Mouse (Mus musculus) kidney, embryonic 14.5 days (tissue): ENCODE results near the gene Ralgps2. TPM values are rescaled to one million over a fixed set of nuclear protein-coding genes. Genes with fewer than 3 reads are reported as not detected.

Experiments used
- ATAC-seq: fragments of 200-750 bp; cut with Nextera tagmentation; 2 replicates; pipeline ENCODE4 v1.8.0; 2017; ENCODE audit warnings: moderate number of reproducible peaks, mild to moderate bottlenecking, moderate TSS enrichment, moderate library complexity; ENCODE audit not compliant: low FRiP score, low TSS enrichment
- H3K27ac ChIP-seq: fragments of 300-500 bp; sonication (generic); 2 replicates; pipeline ENCODE4 v1.5.1; 2014; ENCODE audit warnings: low read depth, mild to moderate bottlenecking, low read length, moderate library complexity, mixed read lengths
- H3K27me3 ChIP-seq: fragments of 300-500 bp; sonication (generic); 2 replicates; pipeline ENCODE4 v1.6.1; 2014; ENCODE audit warnings: mild to moderate bottlenecking, low read length; ENCODE audit not compliant: control insufficient read depth, insufficient read depth
- H3K36me3 ChIP-seq: fragments of 300-500 bp; sonication (generic); 2 replicates; pipeline ENCODE4 v1.6.1; 2014; ENCODE audit warnings: low read length, mixed read lengths; ENCODE audit not compliant: control insufficient read depth, insufficient read depth
- H3K4me1 ChIP-seq: fragments of 300-500 bp; sonication (generic); 2 replicates; pipeline ENCODE4 v1.6.1; 2014; ENCODE audit warnings: low read length, mixed read lengths; ENCODE audit not compliant: control insufficient read depth, insufficient read depth
- H3K4me2 ChIP-seq: fragments of 300-500 bp; sonication (generic); replicated peaks from 2 replicates; pipeline ENCODE4 v1.6.1; 2014; ENCODE audit warnings: low read depth, mild to moderate bottlenecking, low read length
- H3K4me3 ChIP-seq: fragments of 300-500 bp; sonication (generic); 2 replicates; pipeline ENCODE4 v1.5.1; 2014; ENCODE audit warnings: mild to moderate bottlenecking, low read length
- H3K9ac ChIP-seq: fragments of 300-500 bp; sonication (generic); 2 replicates; pipeline ENCODE4 v1.6.1; 2014; ENCODE audit warnings: low read depth, mild to moderate bottlenecking, low read length, moderate library complexity
- H3K9me3 ChIP-seq: fragments of 300-500 bp; sonication (generic); 2 replicates; pipeline ENCODE4 v1.6.1; 2016; ENCODE audit warnings: low read length; ENCODE audit not compliant: control insufficient read depth
- WGBS: fragments of 180-500 bp; shearing (Covaris S2); extraction: QIAGEN DNeasy Blood & Tissue Kit; methylation state at CpG from one replicate; pipeline ENCODE4 v1.1.7; 2014; 5-methylcytosine and 5-hydroxymethylcytosine counted together
- polyA plus RNA-seq: library from polyadenylated mRNA; unstranded; fragments of >200 nt; fragmentation: Nextera tagmentation; extraction: Ambion mirVana; gene quantifications from 2 replicates; pipeline ENCODE4 v1.2.1, GENCODE M21; 2014

Ralgps2 gene
- polyA plus RNA-seq, 1 experiment from 2014 or later = 80.8 TPM

DNA sequence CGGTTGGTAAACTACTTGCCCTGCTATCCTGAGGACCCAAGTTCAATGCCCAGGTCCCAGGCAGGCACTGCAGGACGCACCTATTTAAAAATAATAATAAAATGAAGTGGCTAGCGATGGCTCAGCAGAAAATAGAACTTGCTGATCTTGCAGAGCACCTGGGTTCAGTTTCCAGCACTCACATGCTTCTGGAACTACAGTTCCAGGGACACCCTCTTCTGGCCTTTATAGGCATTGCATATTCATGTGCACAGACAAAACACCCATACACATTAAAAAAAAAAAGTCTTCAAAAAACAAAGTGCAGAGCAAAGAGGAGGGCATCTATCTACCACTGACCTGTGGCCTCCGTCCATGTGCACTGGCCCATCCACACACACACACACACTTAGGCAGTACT, 47.9 kb downstream of the Ralgps2 start:
- H3K9me3 ChIP-seq = no peaks in the 10 kb centered on the region
- no peak for ATAC-seq
- 93% methylated on average over 4 of the region's 4 CpGs for WGBS
- peaks cover 10% of the 10 kb centered on the region; the same call in 1 of the 2 replicates for H3K36me3 ChIP-seq
- H3K27ac ChIP-seq = no peak overlapping the region
- H3K9ac ChIP-seq = no peak overlapping the region
- no peaks in the 10 kb centered on the region for H3K27me3 ChIP-seq
- no peak overlapping the region for H3K4me3 ChIP-seq
- H3K4me2 ChIP-seq = no peak overlapping the region
- no peaks in the 10 kb centered on the region for H3K4me1 ChIP-seq

DNA sequence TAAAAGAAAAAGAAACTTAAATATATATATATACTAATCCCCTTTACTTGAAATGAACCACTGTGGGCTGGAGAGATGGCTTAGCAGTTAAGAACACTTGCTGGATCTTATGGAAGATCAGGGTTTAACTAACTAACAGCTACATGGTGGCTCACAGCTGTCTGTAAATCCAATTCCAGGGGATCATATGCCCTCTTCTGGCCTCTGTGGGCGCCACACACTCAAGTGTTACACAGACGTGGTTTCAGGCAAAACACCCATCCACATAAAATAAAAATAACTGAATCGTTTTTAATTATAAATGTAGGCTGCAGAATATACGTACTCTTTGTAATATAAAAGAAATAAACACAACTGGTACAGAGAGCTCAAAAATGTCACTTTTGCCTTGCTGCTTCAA, 50.6 kb downstream of the Ralgps2 start:
- Histone ChIP-seq H3K9me3 (no peaks in the 10 kb centered on the region), H3K4me1 (peaks cover 6% of the 10 kb centered on the region; the same call in 1 of the 2 replicates), H3K36me3 (peaks cover 13% of the 10 kb centered on the region; the same call in 1 of the 2 replicates), H3K27ac (no peak overlapping the region), H3K4me2 (no peak overlapping the region), H3K4me3 (no peak overlapping the region), H3K9ac (no peak overlapping the region), H3K27me3 (no peaks in the 10 kb centered on the region)
- ATAC-seq = no peak
- 90% methylated on average over 4 of the region's 4 CpGs for WGBS

DNA sequence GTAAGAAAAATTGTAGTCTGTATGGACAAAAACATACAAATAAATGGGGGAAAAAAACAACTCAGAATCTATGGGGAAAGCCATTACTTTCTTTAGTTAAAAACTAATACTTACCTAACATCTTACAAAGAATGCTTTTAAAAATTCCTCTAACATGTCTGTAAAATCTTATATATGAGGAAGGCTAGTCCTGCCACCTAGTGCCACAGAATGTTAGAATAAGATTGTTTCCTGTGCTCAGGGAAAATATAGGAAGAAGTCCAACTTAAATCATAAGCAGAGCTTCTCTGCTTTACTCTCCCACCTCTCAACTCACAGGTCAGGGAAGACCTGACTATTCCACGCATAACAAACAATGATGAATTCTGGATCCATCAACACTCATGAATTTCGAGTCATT, 53.5 kb downstream of the Ralgps2 start:
- peaks cover 6% of the 10 kb centered on the region; the same call in 1 of the 2 replicates for H3K4me1 ChIP-seq
- no peak for ATAC-seq
- no peak overlapping the region for H3K27ac ChIP-seq
- H3K4me3 ChIP-seq = no peak overlapping the region
- no peaks in the 10 kb centered on the region for H3K27me3 ChIP-seq
- H3K9me3 ChIP-seq = no peaks in the 10 kb centered on the region
- WGBS = 84% methylated on average over 2 of the region's 2 CpGs
- H3K9ac ChIP-seq = no peak overlapping the region
- peaks cover 19% of the 10 kb centered on the region; the same call in 1 of the 2 replicates for H3K36me3 ChIP-seq
- no peak overlapping the region for H3K4me2 ChIP-seq

DNA sequence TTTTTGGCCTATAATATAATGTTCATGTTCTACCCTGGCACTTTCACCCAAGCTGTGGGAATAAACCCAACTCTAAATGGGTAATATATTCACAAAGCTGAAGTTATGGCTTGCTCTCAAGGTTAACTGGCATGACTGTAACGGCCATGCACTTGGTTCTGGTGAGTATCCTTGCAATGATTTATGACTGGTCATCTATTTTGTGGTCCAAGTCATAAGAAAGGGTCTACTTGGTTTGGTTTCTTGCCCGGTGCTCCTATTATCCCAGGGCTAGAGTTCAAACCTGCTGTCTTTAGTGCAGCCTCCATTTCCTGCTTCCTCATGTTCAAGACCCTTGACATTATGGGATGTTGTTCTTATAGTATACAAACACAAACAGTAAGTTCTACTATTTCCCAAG, 54.6 kb downstream of the Ralgps2 start:
- H3K27me3 ChIP-seq = no peaks in the 10 kb centered on the region
- no peaks in the 10 kb centered on the region for H3K9me3 ChIP-seq
- WGBS = 13% methylated on average over 2 of the region's 2 CpGs
- H3K36me3 ChIP-seq = peaks cover 19% of the 10 kb centered on the region; the same call in 1 of the 2 replicates
- ATAC-seq = 0 out of 2 replicates have a peak, but pooled peaks have one; percentile 57
- peaks cover 6% of the 10 kb centered on the region; the same call in 1 of the 2 replicates for H3K4me1 ChIP-seq
- no peak overlapping the region for H3K4me3 ChIP-seq
- H3K27ac ChIP-seq = no peak overlapping the region
- no peak overlapping the region for H3K4me2 ChIP-seq
- H3K9ac ChIP-seq = no peak overlapping the region

DNA sequence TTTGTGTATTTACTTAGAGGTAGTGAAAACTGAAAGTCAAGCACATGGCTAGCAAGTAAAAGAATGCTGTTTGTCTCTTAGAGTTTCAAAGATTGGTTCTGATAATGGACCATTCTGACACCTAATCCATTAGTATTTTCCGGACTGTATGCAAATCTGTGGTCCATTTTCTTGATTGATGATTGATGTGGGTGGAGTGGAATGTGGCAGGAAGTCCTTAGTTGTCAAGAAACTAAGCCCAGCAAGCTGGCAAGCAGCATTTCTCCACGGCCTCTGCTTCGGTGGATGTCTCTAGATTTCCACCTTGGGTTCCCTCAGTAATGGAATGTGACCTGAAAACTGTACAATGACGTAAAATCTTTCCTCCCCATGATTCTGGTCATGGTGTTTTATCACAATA, 68.8 kb downstream of the Ralgps2 start:
- no peak overlapping the region for H3K27ac ChIP-seq
- H3K36me3 ChIP-seq = no peaks in the 10 kb centered on the region; the same call in none of the 2 replicates
- H3K4me1 ChIP-seq = no peaks in the 10 kb centered on the region
- no peaks in the 10 kb centered on the region for H3K9me3 ChIP-seq
- H3K4me2 ChIP-seq = no peak overlapping the region
- no peak overlapping the region for H3K9ac ChIP-seq
- H3K27me3 ChIP-seq = no peaks in the 10 kb centered on the region
- ATAC-seq = no peak
- H3K4me3 ChIP-seq = no peak overlapping the region
- 90% methylated on average over 4 of the region's 4 CpGs for WGBS

DNA sequence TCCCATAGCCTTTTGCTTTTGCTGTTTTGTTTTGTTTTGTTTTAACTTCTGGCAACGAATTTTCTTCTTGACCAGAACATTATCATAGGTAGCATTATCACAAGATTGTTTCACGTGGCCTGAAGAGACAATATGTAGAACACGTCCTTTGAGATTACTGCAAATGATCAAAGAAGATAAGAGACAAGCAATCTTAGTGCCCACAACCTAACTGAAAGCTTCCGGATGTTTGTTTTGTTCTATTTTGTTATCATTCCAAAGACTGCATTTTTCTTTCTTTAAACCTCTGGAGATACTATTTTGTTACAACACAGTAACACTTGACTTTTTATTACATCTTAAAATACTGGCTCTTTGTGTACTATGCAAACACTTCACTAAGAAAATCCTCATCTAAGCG, 69.4 kb downstream of the Ralgps2 start:
- H3K9me3 ChIP-seq = no peaks in the 10 kb centered on the region
- H3K27me3 ChIP-seq = no peaks in the 10 kb centered on the region
- H3K4me2 ChIP-seq = no peak overlapping the region
- H3K36me3 ChIP-seq = no peaks in the 10 kb centered on the region; the same call in none of the 2 replicates
- no peak overlapping the region for H3K27ac ChIP-seq
- no peak for ATAC-seq
- H3K4me1 ChIP-seq = no peaks in the 10 kb centered on the region
- H3K4me3 ChIP-seq = no peak overlapping the region
- H3K9ac ChIP-seq = no peak overlapping the region
- 88% methylated on average over 5 of the region's 5 CpGs for WGBS

DNA sequence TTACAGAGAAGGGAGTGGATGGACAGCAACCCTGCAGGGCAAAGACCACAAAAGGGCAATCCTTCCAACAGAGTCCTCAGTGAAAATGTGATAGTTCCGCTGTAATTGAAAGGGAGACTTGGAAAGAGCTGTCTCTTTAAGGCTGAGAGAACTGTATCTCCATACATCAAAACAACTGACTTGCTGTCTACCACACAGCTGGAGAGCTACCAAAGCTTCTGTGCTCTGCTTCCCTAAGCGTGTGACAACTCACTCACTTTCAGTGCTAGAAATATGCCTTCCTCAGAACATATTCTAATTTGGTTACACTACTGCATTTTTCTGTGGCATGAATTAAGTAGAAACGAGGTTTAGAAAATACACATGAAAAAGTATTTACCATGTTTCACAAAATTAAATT, 75.2 kb downstream of the Ralgps2 start:
- no peak for ATAC-seq
- no peak overlapping the region for H3K4me3 ChIP-seq
- H3K4me2 ChIP-seq = no peak overlapping the region
- no peak overlapping the region for H3K9ac ChIP-seq
- H3K4me1 ChIP-seq = no peaks in the 10 kb centered on the region
- H3K9me3 ChIP-seq = no peaks in the 10 kb centered on the region
- no peaks in the 10 kb centered on the region for H3K27me3 ChIP-seq
- 60% methylated on average over 3 of the region's 3 CpGs for WGBS
- H3K27ac ChIP-seq = no peak overlapping the region
- no peaks in the 10 kb centered on the region; the same call in 1 of the 2 replicates for H3K36me3 ChIP-seq

DNA sequence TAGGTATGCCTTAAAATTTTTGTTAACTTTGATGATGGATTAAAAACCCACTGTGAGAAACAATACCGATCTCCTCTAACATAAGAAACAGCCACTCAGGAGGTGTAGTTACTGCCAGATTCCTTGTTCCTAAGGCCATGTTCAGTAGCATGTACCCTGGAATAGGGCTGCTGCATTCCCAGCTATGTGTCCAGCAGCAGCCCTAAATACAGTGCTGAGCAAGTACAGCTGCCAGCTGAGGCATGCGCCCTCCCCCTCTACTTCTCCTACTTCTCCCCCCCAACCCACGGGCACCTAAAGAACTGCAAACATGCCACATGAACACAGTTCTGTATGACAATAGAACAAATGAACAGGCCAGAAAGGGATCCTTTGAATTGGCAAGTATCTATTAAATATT, 75.7 kb downstream of the Ralgps2 start:
- ATAC-seq = no peak
- no peaks in the 10 kb centered on the region for H3K9me3 ChIP-seq
- WGBS = 68% methylated on average over 3 of the region's 3 CpGs
- H3K4me1 ChIP-seq = no peaks in the 10 kb centered on the region
- H3K9ac ChIP-seq = no peak overlapping the region
- H3K4me3 ChIP-seq = no peak overlapping the region
- no peaks in the 10 kb centered on the region; the same call in 1 of the 2 replicates for H3K36me3 ChIP-seq
- H3K4me2 ChIP-seq = no peak overlapping the region
- H3K27me3 ChIP-seq = no peaks in the 10 kb centered on the region
- no peak overlapping the region for H3K27ac ChIP-seq

DNA sequence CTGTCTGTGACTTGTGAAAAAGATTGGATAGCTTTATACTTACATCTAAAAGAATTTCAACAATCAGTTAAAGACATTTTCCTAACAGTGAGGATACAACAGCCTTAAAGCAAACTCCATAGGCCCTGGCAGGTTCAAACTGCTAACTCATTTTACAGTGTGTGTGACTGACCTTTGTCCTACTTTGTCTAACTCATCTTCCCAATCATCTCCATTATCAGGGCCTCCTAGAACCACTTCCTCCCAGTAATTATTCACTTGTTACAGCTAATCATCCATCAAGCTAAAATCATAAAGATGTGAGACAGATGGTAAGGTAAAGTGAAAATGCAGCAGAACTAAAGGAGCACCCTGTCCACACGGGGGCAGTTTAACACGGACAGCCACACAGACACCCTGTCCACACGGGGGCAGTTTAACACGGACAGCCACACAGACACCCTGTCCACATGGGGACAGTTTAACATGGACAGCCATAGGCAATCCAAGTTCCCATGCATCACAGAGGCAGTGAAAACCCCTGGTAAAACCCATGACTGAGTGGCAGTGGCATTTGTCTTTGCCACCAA, 77.9 kb downstream of the Ralgps2 start:
- ATAC-seq = no peak
- no peak overlapping the region for H3K4me3 ChIP-seq
- H3K36me3 ChIP-seq = no peaks in the 10 kb centered on the region
- H3K27ac ChIP-seq = no peak overlapping the region
- H3K4me2 ChIP-seq = no peak overlapping the region
- H3K9me3 ChIP-seq = no peaks in the 10 kb centered on the region
- no peak overlapping the region for H3K9ac ChIP-seq
- H3K4me1 ChIP-seq = no peaks in the 10 kb centered on the region
- no peaks in the 10 kb centered on the region for H3K27me3 ChIP-seq
- WGBS = 43% methylated on average over 4 of the region's 4 CpGs
